Mouse (Mus musculus) heart, postnatal 10 days (tissue): ENCODE measurements around the gene 4933402D24Rik. TPM values are rescaled to one million over a fixed set of nuclear protein-coding genes. Genes with fewer than 3 reads are reported as not detected.

Experiments
- DNase-seq, 2 experiments: peaks; one replicate each; pipeline ENCODE4 v3.0.0; 2021
- intact Hi-C: fragments of 180-260 bp; cut with DNase I; formaldehyde crosslinking; loops from one replicate; pipeline ENCODE4 v1.15.1; 2025
- total RNA-seq, 2 experiments: library from RNA; stranded (reverse); gene quantifications; 2 replicates each; pipeline ENCODE4 v1.2.3; 2021

The 4933402D24Rik gene
- total RNA-seq: not detected

GRCm38 (mm10) chr1:63769167-63769566, at the start of gene 4933402D24Rik:
Gene 4933402D24Rik (minus strand): TSS chr1:63769267.
- DNase-seq: no peak
- intact Hi-C loops: loop anchor here (10.0 kb wide), 1 partner anchor 246 kb away; no protein-coding TSS in a partner anchor

- no peak for DNase-seq
- intact Hi-C loops: no loop called here
Observed at GRCm38 (mm10) chr1:63808584-63808983, 39.5 kb upstream of the 4933402D24Rik start.

- no peak for DNase-seq
- intact Hi-C loops: no loop called here
Observed at GRCm38 (mm10) chr1:63805095-63805494, 36.0 kb upstream of the 4933402D24Rik start.

- intact Hi-C loops: no loop called here
- no peak for DNase-seq
Observed at GRCm38 (mm10) chr1:63794326-63794725, 25.3 kb upstream of the 4933402D24Rik start.

GRCm38 (mm10) chr1:63776902-63777630, 8.0 kb upstream of the 4933402D24Rik start:
- DNase-seq: no peak
- intact Hi-C loops: no loop called here

GRCm38 (mm10) chr1:63776396-63776795, 7.3 kb upstream of the 4933402D24Rik start:
- DNase-seq: no peak
- intact Hi-C loops: no loop called here

GRCm38 (mm10) chr1:63770309-63770708, 1.2 kb upstream of the 4933402D24Rik start:
- intact Hi-C loops: no loop called here
- DNase-seq: no peak

- intact Hi-C loops: loop anchor here (10.0 kb wide), 1 partner anchor 247 kb away; no protein-coding TSS in a partner anchor
- DNase-seq: peak; percentile 3 to 25
Observed at GRCm38 (mm10) chr1:63768112-63768511, 955 bp downstream of the 4933402D24Rik start.

- no peak for DNase-seq
- intact Hi-C loops: loop anchor here (5.0 to 10.0 kb wide), 4 partner anchors 97 to 538 kb away; no protein-coding TSS in a partner anchor
Observed at GRCm38 (mm10) chr1:63764395-63764794, 4.7 kb downstream of the 4933402D24Rik start.

- intact Hi-C loops: loop anchor here (2.0 to 10.0 kb wide), 6 partner anchors 97 to 685 kb away; no protein-coding TSS in a partner anchor
- DNase-seq: no peak
Observed at GRCm38 (mm10) chr1:63763881-63764386, 5.1 kb downstream of the 4933402D24Rik start.

- DNase-seq: peak; percentile 53 to 61
- intact Hi-C loops: loop anchor here (2.0 to 10.0 kb wide), 6 partner anchors 96 to 686 kb away; no protein-coding TSS in a partner anchor
Observed at GRCm38 (mm10) chr1:63763212-63763694, 5.8 kb downstream of the 4933402D24Rik start.

- intact Hi-C loops: no loop called here
- no peak for DNase-seq
Observed at GRCm38 (mm10) chr1:63756005-63756404, 13.1 kb downstream of the 4933402D24Rik start.

- intact Hi-C loops: no loop called here
- DNase-seq: peak; percentile 95 to 97
Observed at GRCm38 (mm10) chr1:63730240-63730771, 38.8 kb downstream of the 4933402D24Rik start, which contains the start of the genes Mdh1b and Fastkd2. Gene Mdh1b (minus strand): TSS chr1:63730318. Gene Fastkd2 (plus strand): TSS chr1:63730614.

- DNase-seq: no peak
- intact Hi-C loops: no loop called here
Observed at GRCm38 (mm10) chr1:63729796-63730195, 39.3 kb downstream of the 4933402D24Rik start.

- no peak for DNase-seq
- intact Hi-C loops: no loop called here
Observed at GRCm38 (mm10) chr1:63720161-63720560, 48.9 kb downstream of the 4933402D24Rik start.

- intact Hi-C loops: no loop called here
- DNase-seq: no peak
Observed at GRCm38 (mm10) chr1:63708876-63709275, 60.2 kb downstream of the 4933402D24Rik start.

GRCm38 (mm10) chr1:63705733-63706132, 63.3 kb downstream of the 4933402D24Rik start:
- DNase-seq: peak in 1 of 2 experiments; percentile 6

More at GRCm38 (mm10) chr1:63705733-63706132, 63.3 kb downstream of the 4933402D24Rik start:
- intact Hi-C loops: no loop called here
